Mouse (Mus musculus): Measurements from ENCODE around the gene Klhl1. TPM values are rescaled to one million over a fixed set of nuclear protein-coding genes. Genes with fewer than 3 reads are reported as not detected.

Gene Klhl1
- 18.4 and 18.8 TPM in 2 replicates for total RNA-seq (2014; rRNA removed)
- 10.1 and 11.7 TPM in 2 replicates for polyA plus RNA-seq (2015; fragmentation: Nextera tagmentation; extraction: Ambion mirVana)

DNA sequence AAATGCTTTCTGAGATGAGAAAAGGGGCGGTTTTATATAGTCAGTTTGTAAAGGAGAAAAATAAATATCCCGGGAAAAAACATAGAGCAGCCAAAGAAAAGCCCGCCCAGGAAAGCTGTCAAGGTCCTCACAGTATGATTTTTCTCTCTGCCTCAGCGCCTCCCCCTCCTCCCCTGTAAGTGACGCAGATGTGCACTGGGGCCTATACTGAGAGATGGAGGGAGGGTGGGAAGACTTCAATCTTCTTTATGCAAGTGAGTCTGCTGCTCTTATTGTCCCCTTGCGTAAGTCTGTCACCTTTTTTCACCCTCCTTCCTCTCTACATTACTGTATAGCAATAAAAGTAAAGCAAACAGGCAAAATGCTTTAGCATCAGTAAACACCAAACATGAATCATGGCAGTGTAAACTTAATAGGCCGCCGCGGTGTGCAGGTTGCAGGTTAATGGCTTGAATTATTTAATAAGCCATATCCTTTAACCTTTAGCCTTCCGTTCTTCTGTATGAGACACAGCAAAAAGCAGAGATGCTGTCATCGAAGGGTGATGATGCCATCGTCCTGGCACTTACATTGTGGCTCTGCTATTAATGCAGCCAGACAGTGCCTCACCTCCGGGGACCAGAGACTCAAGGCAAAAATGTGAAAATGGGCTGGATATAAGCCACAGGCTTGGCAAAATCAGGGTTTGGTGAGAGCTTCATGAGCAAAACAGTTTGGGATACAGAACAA lies at the start of gene Klhl1:
Gene Klhl1 (minus strand): TSS at position 149 of the 729 bp plus-strand sequence.
- TF ChIP-seq CTCF (IDR thresholded peaks at IDR 0.05) = no peak
- Histone ChIP-seq H3K27ac (ENCODE audit: low read depth, low read length) (peak within 1 kb of the TSS; percentile 84), H3K27me3 (ENCODE audit: insufficient read depth, low read length) (no peaks in the 10 kb centered on the region), H3K36me3 (ENCODE audit: insufficient read depth, low read length) (no peaks in the 10 kb centered on the region), H3K4me1 (ENCODE audit: insufficient read depth, low read length) (no peaks in the 10 kb centered on the region), H3K4me2 (ENCODE audit: low read depth, low read length, poor library complexity, severe bottlenecking) (peak within 1 kb of the TSS; percentile 72), H3K9ac (replicated peaks; ENCODE audit: low read length, poor library complexity, severe bottlenecking) (peak within 1 kb of the TSS; percentile 86), H3K9me3 (ENCODE audit: low read length) (no peaks in the 10 kb centered on the region), H3K4me3 (ENCODE audit: low read depth, low read length) (peak within 1 kb of the TSS; percentile 72)
- DNase-seq (ENCODE audit: low spot score) (peak; percentile 77), ATAC-seq (ENCODE audit: low FRiP score) (peak; percentile 91)
- WGBS = 24% methylated on average over 13 of the region's 13 CpGs

DNA sequence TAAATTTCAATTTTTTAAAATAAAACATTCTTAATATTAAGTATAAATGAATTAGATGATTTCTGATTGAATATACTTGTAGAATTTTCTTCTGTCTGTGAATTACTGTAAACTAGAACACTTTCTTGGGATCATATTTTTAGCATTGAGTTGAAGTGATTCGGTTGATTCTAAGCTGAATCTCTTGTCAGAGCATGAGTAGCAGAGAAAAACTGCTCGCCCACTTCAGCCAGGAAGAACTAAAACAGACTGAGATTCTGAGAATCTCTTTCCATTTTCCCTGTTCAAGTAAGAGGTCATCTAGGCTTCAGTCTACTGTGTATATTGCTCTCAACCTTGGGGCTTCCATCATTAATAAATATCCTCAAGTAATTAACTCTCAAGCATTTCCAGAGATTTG lies 34.8 kb upstream of the Klhl1 start:
- Histone ChIP-seq H3K27me3 (ENCODE audit: insufficient read depth, low read length) (no peaks in the 10 kb centered on the region), H3K9me3 (ENCODE audit: low read length) (no peaks in the 10 kb centered on the region), H3K4me3 (ENCODE audit: low read depth, low read length) (no peak overlapping the region), H3K4me2 (ENCODE audit: low read depth, low read length, poor library complexity, severe bottlenecking) (no peak overlapping the region), H3K9ac (replicated peaks; ENCODE audit: low read length, poor library complexity, severe bottlenecking) (no peak overlapping the region), H3K27ac (ENCODE audit: low read depth, low read length) (no peak overlapping the region), H3K36me3 (ENCODE audit: insufficient read depth, low read length) (no peaks in the 10 kb centered on the region), H3K4me1 (ENCODE audit: insufficient read depth, low read length) (no peaks in the 10 kb centered on the region)
- no peak for DNase-seq (ENCODE audit: low spot score)
- WGBS = 88% methylated on average over 2 of the region's 2 CpGs
- no peak for ATAC-seq (ENCODE audit: low FRiP score)
- TF ChIP-seq CTCF (IDR thresholded peaks at IDR 0.05) = no peak

DNA sequence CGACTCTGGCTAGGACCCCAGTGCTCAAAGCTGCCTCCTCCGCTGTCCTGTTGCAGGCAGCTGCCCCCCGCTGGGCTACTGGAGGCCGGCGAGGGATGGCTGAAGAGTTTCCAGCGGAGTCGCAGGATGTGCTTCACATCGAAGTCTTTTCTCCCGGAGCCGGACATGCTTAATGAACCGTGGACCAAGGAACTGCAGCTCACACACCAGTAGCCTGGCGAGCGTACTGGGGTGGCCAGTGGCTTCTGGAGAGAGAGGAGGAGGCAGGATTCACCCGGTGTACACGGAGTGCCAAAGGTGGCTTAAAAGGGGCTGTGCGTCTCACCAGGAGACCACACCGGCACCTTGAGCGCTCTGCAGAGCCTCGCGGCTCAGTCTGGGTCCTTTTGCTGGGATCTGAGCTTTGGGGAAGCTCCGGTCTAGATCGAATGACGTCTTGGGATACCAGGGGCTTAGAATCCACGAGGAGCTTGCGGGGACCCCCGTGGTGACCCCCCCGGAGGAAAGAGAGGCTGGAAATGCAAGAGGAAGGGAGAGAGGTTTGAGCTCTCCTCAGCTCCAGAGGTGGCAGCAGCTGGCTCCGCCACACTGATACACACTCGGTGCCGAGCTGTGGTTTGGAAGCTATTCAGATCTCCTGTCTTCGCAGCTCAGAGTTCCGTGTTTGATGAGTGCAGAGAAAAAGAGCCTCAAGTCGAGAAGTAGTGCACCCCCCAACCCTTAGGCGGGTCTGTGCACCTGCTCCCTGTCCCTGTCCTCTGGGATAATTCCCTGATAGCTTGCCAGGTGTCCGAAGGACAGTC lies 550 bp downstream of the Klhl1 start:
- peak overlapping the region; percentile 86 for H3K9ac ChIP-seq (replicated peaks; ENCODE audit: low read length, poor library complexity, severe bottlenecking)
- H3K36me3 ChIP-seq (ENCODE audit: insufficient read depth, low read length) = no peaks in the 10 kb centered on the region
- under 1% methylated on average over 35 of the region's 35 CpGs for WGBS
- DNase-seq (ENCODE audit: low spot score) = peak; percentile 73
- H3K27me3 ChIP-seq (ENCODE audit: insufficient read depth, low read length) = no peaks in the 10 kb centered on the region
- 0 out of 2 replicates have a peak, but pooled peaks have one; percentile 3 for TF ChIP-seq CTCF (IDR thresholded peaks at IDR 0.05)
- H3K27ac ChIP-seq (ENCODE audit: low read depth, low read length) = peak overlapping the region; percentile 84
- no peaks in the 10 kb centered on the region for H3K9me3 ChIP-seq (ENCODE audit: low read length)
- H3K4me2 ChIP-seq (ENCODE audit: low read depth, low read length, poor library complexity, severe bottlenecking) = peak overlapping the region; percentile 72
- peak overlapping the region; percentile 72 for H3K4me3 ChIP-seq (ENCODE audit: low read depth, low read length)
- H3K4me1 ChIP-seq (ENCODE audit: insufficient read depth, low read length) = no peaks in the 10 kb centered on the region
- ATAC-seq (ENCODE audit: low FRiP score) = peak; percentile 89

DNA sequence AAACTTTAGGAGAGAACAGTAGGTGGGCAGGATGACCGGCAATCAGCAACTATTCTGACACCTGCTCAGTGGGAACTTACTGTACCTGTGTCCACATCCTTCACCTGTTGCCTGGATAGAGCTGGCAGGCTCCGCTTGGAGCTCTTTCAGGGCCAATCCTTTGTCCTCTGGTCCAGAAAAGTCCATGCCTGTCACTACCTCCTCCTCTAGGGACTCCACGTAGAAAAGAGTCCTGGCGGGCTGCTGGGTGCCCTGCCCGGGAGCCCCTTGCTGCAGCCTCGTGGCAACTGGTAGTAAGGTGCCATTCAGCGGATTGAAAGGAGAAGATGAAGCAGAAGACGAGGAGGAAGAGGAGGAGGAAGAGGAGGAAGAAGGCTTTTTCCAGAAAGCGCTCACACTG lies 1.2 kb downstream of the Klhl1 start:
- ATAC-seq (ENCODE audit: low FRiP score) (peak; percentile 29), DNase-seq (ENCODE audit: low spot score) (peak; percentile 26)
- 2% methylated on average over 9 of the region's 9 CpGs for WGBS
- peak overlapping the region; percentile 72 for H3K4me3 ChIP-seq (ENCODE audit: low read depth, low read length)
- no peaks in the 10 kb centered on the region for H3K4me1 ChIP-seq (ENCODE audit: insufficient read depth, low read length)
- H3K9me3 ChIP-seq (ENCODE audit: low read length) = no peaks in the 10 kb centered on the region
- no peaks in the 10 kb centered on the region for H3K27me3 ChIP-seq (ENCODE audit: insufficient read depth, low read length)
- no peaks in the 10 kb centered on the region for H3K36me3 ChIP-seq (ENCODE audit: insufficient read depth, low read length)
- H3K9ac ChIP-seq (replicated peaks; ENCODE audit: low read length, poor library complexity, severe bottlenecking) = peak overlapping the region; percentile 86
- H3K4me2 ChIP-seq (ENCODE audit: low read depth, low read length, poor library complexity, severe bottlenecking) = peak overlapping the region; percentile 72
- TF ChIP-seq CTCF (IDR thresholded peaks at IDR 0.05) = no peak
- H3K27ac ChIP-seq (ENCODE audit: low read depth, low read length) = peak overlapping the region; percentile 84

DNA sequence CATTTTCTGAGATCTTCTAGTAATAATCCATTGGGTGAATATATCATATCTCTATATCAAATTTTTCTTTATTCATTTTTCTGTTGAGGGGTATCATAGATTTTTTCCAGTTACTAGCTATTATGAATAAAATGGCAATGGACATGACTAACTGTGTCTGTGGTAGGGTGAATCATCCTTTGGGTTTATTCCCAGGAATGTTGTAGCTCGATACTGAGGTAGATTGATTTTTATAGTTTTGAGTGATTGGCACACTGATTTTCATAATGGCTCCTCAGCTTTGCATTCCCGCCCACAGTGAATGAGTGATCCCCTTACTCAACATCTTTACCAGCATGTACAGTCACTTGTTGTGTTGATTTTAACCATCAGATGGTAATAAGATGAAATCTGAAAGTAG lies 19.0 kb downstream of the Klhl1 start:
- no peak overlapping the region for H3K27ac ChIP-seq (ENCODE audit: low read depth, low read length)
- TF ChIP-seq CTCF (IDR thresholded peaks at IDR 0.05) = no peak
- ATAC-seq (ENCODE audit: low FRiP score) (no peak), DNase-seq (ENCODE audit: low spot score) (no peak)
- H3K9me3 ChIP-seq (ENCODE audit: low read length) = no peaks in the 10 kb centered on the region
- no peak overlapping the region for H3K4me3 ChIP-seq (ENCODE audit: low read depth, low read length)
- H3K4me1 ChIP-seq (ENCODE audit: insufficient read depth, low read length) = no peaks in the 10 kb centered on the region
- 86% methylated on average over 2 of the region's 2 CpGs for WGBS
- H3K9ac ChIP-seq (replicated peaks; ENCODE audit: low read length, poor library complexity, severe bottlenecking) = no peak overlapping the region
- H3K36me3 ChIP-seq (ENCODE audit: insufficient read depth, low read length) = no peaks in the 10 kb centered on the region
- no peaks in the 10 kb centered on the region for H3K27me3 ChIP-seq (ENCODE audit: insufficient read depth, low read length)
- H3K4me2 ChIP-seq (ENCODE audit: low read depth, low read length, poor library complexity, severe bottlenecking) = no peak overlapping the region

DNA sequence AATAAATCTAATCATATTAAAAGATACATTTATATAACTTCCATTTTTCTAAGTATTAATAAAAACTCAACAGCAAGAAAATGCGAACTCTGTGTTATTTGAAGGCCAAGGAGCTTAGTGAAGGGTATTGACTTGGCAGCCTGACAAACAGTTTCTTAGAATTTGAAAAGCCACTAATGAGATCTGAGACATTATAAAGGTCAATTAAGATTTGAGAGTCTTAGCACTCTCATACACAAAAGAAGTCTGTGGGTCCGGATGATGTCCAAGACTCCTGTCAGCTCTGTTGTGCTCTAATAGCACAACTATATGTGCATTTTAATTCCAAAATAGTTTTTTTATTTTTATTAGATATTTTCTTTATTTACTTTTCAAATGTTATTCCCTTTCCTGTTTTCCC lies 47.1 kb downstream of the Klhl1 start:
- no peaks in the 10 kb centered on the region for H3K9me3 ChIP-seq (ENCODE audit: low read length)
- ATAC-seq (ENCODE audit: low FRiP score) (no peak), DNase-seq (ENCODE audit: low spot score) (peak; percentile 7)
- no peak overlapping the region for H3K27ac ChIP-seq (ENCODE audit: low read depth, low read length)
- H3K4me2 ChIP-seq (ENCODE audit: low read depth, low read length, poor library complexity, severe bottlenecking) = no peak overlapping the region
- no peaks in the 10 kb centered on the region for H3K27me3 ChIP-seq (ENCODE audit: insufficient read depth, low read length)
- TF ChIP-seq CTCF (IDR thresholded peaks at IDR 0.05) = no peak
- H3K4me1 ChIP-seq (ENCODE audit: insufficient read depth, low read length) = no peaks in the 10 kb centered on the region
- no peaks in the 10 kb centered on the region for H3K36me3 ChIP-seq (ENCODE audit: insufficient read depth, low read length)
- no peak overlapping the region for H3K9ac ChIP-seq (replicated peaks; ENCODE audit: low read length, poor library complexity, severe bottlenecking)
- H3K4me3 ChIP-seq (ENCODE audit: low read depth, low read length) = no peak overlapping the region
- WGBS = 57% methylated on average over 2 of the region's 2 CpGs

Data from midbrain, postnatal 0 days (tissue).